Mouse (Mus musculus) hindbrain, embryonic 14.5 days (tissue): ENCODE measurements at regions not wholly inside any gene's neighbourhood (a gene's known extent, or its start where the extent isn't known, plus 50 kb on each side); places are given as distances from the start of the nearest gene placed in this dataset.
A peak's percentile ranks its signal among the peaks of the same experiment; 100 is the strongest.

ENCODE experiments used
- ATAC-seq: fragments of 200-750 bp; cut with Nextera tagmentation; 2 replicates; pipeline ENCODE4 v1.8.0; 2017; ENCODE audit warnings: moderate number of reproducible peaks, mild to moderate bottlenecking, moderate TSS enrichment, moderate library complexity; ENCODE audit not compliant: low FRiP score
- DNase-seq: peaks from one replicate; pipeline ENCODE4 v3.0.0-alpha.2; 2015; ENCODE audit warnings: low spot score
- H3K27ac ChIP-seq: fragments of 300-500 bp; sonication (generic); 2 replicates; pipeline ENCODE4 v1.5.1; 2014; ENCODE audit warnings: mild to moderate bottlenecking, moderate library complexity
- H3K27me3 ChIP-seq: fragments of 300-500 bp; sonication (generic); 2 replicates; pipeline ENCODE4 v1.6.1; 2014; ENCODE audit warnings: mild to moderate bottlenecking, low read length, mixed read lengths; ENCODE audit not compliant: control insufficient read depth, insufficient read depth
- H3K36me3 ChIP-seq: fragments of 300-500 bp; sonication (generic); replicated peaks from 2 replicates; pipeline ENCODE4 v1.6.1; 2014; ENCODE audit not compliant: control insufficient read depth, insufficient read depth
- H3K4me1 ChIP-seq: fragments of 300-500 bp; sonication (generic); replicated peaks from 2 replicates; pipeline ENCODE4 v1.6.1; 2014; ENCODE audit warnings: antibody characterized with exemption, low read length, mixed read lengths; ENCODE audit not compliant: control insufficient read depth, insufficient read depth
- H3K4me2 ChIP-seq: fragments of 300-500 bp; sonication (generic); replicated peaks from 2 replicates; pipeline ENCODE4 v1.6.1; 2014; ENCODE audit warnings: mild to moderate bottlenecking, moderate library complexity
- H3K4me3 ChIP-seq: fragments of 300-500 bp; sonication (generic); replicated peaks from 2 replicates; pipeline ENCODE4 v1.5.1; 2014; ENCODE audit warnings: mild to moderate bottlenecking, low read length
- H3K9ac ChIP-seq: fragments of 300-500 bp; sonication (generic); 2 replicates; pipeline ENCODE4 v1.6.1; 2014
- H3K9me3 ChIP-seq: fragments of 300-500 bp; sonication (generic); 2 replicates; pipeline ENCODE4 v1.6.1; 2016; ENCODE audit warnings: low read length; ENCODE audit not compliant: control insufficient read depth
- WGBS: fragments of 180-500 bp; shearing (Covaris S2); extraction: QIAGEN DNeasy Blood & Tissue Kit; methylation state at CpG from one replicate; pipeline ENCODE4 v1.1.7; 2014; 5-methylcytosine and 5-hydroxymethylcytosine counted together

DNA sequence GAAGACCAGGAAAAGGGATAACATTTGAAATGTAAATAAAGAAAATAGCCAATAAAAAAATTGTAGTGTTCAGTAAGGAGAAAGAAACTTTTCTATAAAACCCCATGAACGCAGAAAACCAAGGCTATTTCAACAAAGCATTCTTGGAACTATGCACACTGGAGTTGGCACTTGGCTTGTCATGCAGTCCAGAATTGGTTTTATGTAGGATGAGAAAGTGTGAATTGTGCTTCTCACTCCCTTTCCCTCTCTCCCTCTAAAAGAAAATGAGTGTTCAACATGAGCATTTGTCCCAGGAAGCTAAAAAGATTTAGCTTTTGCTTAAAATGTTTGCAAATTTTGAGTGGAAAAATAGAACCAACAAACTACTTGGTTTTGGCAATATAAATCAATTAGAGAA lies 841.6 kb upstream of the Adam24 start:
- Histone ChIP-seq H3K9ac (no peak overlapping the region), H3K4me1 (no peaks in the 10 kb centered on the region), H3K27ac (no peak overlapping the region), H3K36me3 (no peaks in the 10 kb centered on the region), H3K4me3 (no peak overlapping the region), H3K4me2 (no peak overlapping the region), H3K27me3 (no peaks in the 10 kb centered on the region), H3K9me3 (no peaks in the 10 kb centered on the region)
- WGBS: 93% methylated on average over 1 of the region's 1 CpGs
- no peak for DNase-seq
- ATAC-seq: no peak

DNA sequence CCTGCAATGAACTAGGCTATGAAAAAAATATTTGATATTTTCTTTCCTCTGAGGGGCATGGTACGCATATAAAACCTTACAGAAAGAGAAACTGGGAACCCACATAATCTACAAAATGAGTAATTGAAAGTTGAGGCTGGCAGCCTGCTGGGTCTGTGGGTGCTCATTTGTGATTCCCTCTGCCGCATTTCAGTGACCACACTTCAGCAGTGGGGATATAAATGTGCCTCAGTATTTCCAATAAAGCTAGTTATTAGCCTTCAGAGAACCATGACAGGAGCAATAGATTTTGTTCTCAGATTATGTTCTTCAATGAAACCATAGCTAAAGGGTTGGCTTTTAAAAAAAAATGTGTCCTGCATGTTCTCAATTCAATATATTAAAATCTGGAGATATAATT lies 828.0 kb upstream of the Adam24 start:
- WGBS: 81% methylated on average over 2 of the region's 2 CpGs
- no peaks in the 10 kb centered on the region for H3K27me3 ChIP-seq
- H3K36me3 ChIP-seq: no peaks in the 10 kb centered on the region
- no peak overlapping the region for H3K4me2 ChIP-seq
- no peak for DNase-seq
- H3K27ac ChIP-seq: no peak overlapping the region
- no peaks in the 10 kb centered on the region for H3K9me3 ChIP-seq
- H3K4me1 ChIP-seq: no peaks in the 10 kb centered on the region
- no peak overlapping the region for H3K9ac ChIP-seq
- no peak for ATAC-seq
- H3K4me3 ChIP-seq: no peak overlapping the region

DNA sequence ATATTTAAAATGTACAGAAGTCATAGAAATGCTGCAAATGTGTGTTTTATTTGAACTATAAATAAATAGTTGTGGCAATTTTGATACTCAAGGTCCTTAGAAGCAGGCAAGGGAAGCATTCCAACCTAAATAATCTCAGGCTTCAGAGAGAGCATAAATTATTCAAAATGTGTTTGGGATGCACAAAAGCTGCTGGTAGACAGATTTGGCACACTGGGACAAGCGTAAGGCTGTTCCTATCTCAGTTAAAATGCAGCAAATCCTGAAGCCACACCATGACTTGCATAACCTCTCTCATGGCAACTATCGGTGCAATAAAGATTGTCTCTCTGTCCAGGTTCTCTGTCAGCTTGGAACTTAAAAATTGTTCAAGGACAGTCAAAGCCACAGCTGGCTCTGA lies 812.3 kb upstream of the Adam24 start:
- Histone ChIP-seq H3K4me1 (no peaks in the 10 kb centered on the region), H3K27ac (no peak overlapping the region), H3K4me2 (no peak overlapping the region), H3K27me3 (no peaks in the 10 kb centered on the region), H3K9me3 (no peaks in the 10 kb centered on the region), H3K36me3 (no peaks in the 10 kb centered on the region), H3K9ac (no peak overlapping the region), H3K4me3 (no peak overlapping the region)
- 94% methylated on average over 2 of the region's 2 CpGs for WGBS
- no peak for ATAC-seq
- no peak for DNase-seq

DNA sequence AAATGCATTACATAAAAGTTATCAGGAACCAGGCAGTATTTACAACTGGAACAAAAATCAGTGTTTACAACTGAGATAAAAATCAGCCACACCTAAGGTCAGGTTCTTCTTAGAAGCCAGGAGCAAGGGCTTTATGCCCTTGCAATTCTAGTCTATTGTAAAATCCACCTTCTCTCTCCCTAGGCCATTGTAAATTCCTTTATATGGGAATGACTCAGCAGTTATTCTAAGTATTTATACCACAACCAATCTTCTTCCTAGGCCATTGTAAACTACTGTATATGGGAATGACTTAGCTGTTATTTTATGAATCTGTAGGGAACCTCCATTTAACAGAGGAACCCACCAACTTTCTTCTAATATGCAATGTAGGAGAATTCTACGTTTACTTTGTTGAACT lies 772.6 kb upstream of the Adam24 start:
- no peaks in the 10 kb centered on the region for H3K36me3 ChIP-seq
- 79% methylated on average over 1 of the region's 1 CpGs for WGBS
- no peaks in the 10 kb centered on the region for H3K27me3 ChIP-seq
- ATAC-seq: no peak
- no peak overlapping the region for H3K9ac ChIP-seq
- H3K4me1 ChIP-seq: no peaks in the 10 kb centered on the region
- no peak overlapping the region for H3K4me2 ChIP-seq
- no peak for DNase-seq
- H3K9me3 ChIP-seq: no peaks in the 10 kb centered on the region
- H3K4me3 ChIP-seq: no peak overlapping the region
- no peak overlapping the region for H3K27ac ChIP-seq

DNA sequence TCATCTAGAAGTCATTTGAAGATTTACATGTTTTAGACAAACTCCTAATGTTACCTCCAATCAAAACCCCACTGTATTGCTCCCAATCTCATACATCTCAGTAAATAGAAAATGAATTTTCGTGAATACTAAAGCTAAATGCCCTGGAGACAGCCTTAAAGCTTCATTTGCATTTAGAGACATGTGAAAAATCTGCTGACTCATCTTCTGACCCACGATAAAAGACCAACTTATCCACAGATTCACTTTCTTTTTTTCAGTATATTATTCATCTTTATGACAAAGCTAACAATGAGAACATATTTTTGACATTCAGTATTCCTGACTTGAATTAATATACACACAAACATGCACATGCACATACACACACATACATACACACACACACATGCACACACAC lies 762.0 kb upstream of the Adam24 start:
- Histone ChIP-seq H3K4me1 (no peaks in the 10 kb centered on the region), H3K4me2 (no peak overlapping the region), H3K4me3 (no peak overlapping the region), H3K9me3 (no peaks in the 10 kb centered on the region), H3K36me3 (no peaks in the 10 kb centered on the region), H3K27ac (no peak overlapping the region), H3K27me3 (no peaks in the 10 kb centered on the region), H3K9ac (no peak overlapping the region)
- WGBS: 55% methylated on average over 2 of the region's 2 CpGs
- DNase-seq (no peak), ATAC-seq (no peak)

DNA sequence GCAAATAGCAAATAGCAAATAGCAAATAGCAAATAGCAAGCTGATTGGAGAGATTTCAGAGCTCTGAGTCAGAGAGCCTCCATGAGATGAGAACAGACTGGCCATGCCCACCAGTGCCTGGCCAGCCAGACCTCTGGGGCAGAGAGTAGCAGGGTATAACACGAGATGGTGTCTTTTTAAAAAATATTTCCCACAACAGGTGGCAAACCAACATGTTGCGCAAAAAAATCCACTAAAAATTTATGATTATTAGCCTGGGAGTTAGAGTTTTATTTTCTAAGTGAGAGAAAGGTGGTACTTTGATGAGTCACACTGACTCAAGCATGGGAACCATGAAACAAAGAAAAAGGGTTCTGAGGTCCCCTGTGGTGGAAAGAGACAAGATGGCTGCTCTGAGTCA lies 753.5 kb upstream of the Adam24 start:
- Histone ChIP-seq H3K9me3 (no peaks in the 10 kb centered on the region), H3K27ac (no peak overlapping the region), H3K4me2 (no peak overlapping the region), H3K4me3 (no peak overlapping the region), H3K9ac (no peak overlapping the region), H3K27me3 (no peaks in the 10 kb centered on the region), H3K36me3 (no peaks in the 10 kb centered on the region), H3K4me1 (no peaks in the 10 kb centered on the region)
- ATAC-seq (no peak), DNase-seq (no peak)
- WGBS: 84% methylated on average over 2 of the region's 2 CpGs

DNA sequence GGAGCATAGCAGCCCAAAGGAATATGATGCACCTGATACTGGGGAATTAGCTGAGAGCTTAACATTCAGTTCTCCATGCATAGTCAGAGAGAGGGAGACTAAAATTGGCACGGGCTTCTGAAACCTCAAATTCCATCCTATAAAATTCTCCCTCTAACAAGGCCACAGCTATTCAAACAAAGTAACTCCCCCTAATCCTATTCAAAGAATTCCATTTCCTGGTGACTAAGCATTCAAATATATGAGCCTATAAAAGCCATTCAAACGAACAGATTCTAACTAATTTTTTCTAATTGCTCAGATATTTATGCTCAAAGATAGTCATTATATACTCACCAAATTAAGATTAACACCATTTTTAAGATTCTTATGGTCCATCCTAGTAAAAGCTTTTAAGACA lies 751.1 kb upstream of the Adam24 start:
- WGBS: 72% methylated on average over 2 of the region's 2 CpGs
- no peak overlapping the region for H3K9ac ChIP-seq
- no peaks in the 10 kb centered on the region for H3K4me1 ChIP-seq
- H3K36me3 ChIP-seq: no peaks in the 10 kb centered on the region
- H3K27ac ChIP-seq: no peak overlapping the region
- ATAC-seq: no peak
- no peaks in the 10 kb centered on the region for H3K27me3 ChIP-seq
- H3K9me3 ChIP-seq: no peaks in the 10 kb centered on the region
- no peak overlapping the region for H3K4me2 ChIP-seq
- no peak for DNase-seq
- no peak overlapping the region for H3K4me3 ChIP-seq

DNA sequence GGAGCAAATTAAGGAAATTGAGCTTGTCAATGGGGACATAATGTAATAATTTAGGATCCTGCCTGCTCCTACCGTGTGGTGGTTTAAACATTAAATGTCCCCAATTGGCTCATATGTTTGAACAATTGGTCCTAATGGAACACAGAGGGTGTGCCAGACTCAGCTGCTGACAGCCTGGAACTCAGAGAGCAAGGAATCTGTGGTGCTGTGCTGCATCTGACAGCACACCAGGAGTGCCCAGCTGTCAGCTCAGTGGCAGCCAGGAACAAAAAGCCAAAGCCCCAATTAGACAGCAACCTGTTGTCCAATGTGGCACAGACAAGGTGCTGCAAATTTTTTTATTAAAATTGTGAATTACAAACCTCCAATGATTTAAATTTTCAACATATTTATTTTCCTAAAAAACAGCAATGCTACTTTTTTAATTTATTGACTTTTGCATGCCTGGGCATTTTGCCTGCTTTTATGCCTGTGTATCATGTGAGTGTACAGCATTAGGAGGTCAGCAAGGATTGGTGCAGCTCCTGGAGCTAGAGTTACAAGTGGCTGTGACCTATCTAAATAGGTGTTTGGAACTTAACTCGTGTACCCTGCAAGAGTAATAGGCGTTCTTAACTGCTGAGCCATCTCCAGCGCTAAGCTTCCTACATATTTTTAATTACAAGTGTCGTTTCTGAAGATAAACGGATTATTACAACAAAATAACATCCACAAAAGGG lies 724.5 kb upstream of the Adam24 start:
- WGBS: 61% methylated on average over 6 of the region's 6 CpGs

DNA sequence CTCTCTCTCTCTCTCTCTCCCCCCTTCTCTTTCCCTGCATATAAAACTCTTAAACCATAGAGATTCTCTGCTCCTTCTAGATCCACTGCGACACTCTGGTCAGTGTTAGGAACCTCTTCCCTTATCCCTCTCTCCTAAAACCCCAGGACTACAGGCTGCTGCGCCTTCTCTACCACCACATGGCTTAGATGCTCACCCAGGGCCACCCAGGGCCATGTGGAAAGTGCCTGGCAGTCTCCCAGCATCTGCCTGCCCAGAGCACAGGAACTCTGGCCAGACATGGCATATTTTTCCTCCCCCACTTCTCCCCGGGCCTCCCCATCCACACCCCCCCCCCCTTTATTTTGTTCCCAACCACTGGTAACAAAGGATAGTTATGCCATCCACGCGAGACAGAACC lies 720.4 kb upstream of the Adam24 start:
- H3K9ac ChIP-seq: no peak overlapping the region
- H3K36me3 ChIP-seq: no peaks in the 10 kb centered on the region
- H3K9me3 ChIP-seq: no peaks in the 10 kb centered on the region
- H3K4me2 ChIP-seq: no peak overlapping the region
- ATAC-seq (no peak), DNase-seq (no peak)
- H3K4me3 ChIP-seq: no peak overlapping the region
- H3K27me3 ChIP-seq: no peaks in the 10 kb centered on the region
- no peak overlapping the region for H3K27ac ChIP-seq
- WGBS: 63% methylated on average over 5 of the region's 5 CpGs
- 0 out of 2 replicates have a peak, but pooled peaks cover 3% of the 10 kb centered on the region for H3K4me1 ChIP-seq

More for the DNA sequence above, 724.5 kb upstream of the Adam24 start:
- Histone ChIP-seq H3K4me1 (0 out of 2 replicates have a peak, but pooled peaks cover 3% of the 10 kb centered on the region), H3K9ac (no peak overlapping the region), H3K27me3 (no peaks in the 10 kb centered on the region), H3K9me3 (no peaks in the 10 kb centered on the region), H3K4me3 (no peak overlapping the region), H3K4me2 (no peak overlapping the region), H3K27ac (no peak overlapping the region), H3K36me3 (no peaks in the 10 kb centered on the region)
- ATAC-seq (peak; percentile 80), DNase-seq (peak; percentile 50)

DNA sequence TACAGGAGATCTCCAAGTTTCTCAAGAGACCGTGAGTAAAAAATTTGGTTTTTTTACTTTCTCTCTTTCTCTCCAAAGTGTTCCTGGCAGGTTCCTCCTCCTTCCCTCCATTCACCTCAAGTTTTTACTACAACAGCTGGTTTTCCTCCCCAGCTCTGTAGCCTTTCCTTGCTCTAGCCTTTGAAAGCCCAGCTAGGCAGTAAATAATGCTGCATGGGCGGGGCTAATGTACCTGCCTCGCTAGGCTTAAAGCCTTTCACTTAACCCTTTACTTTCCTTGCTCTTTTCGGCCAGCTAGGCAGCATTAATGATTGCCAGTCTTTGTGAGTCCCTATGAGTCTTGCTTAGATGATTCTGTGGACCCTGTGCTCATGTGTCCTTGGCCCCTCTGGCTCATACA lies 720.0 kb upstream of the Adam24 start:
- Histone ChIP-seq H3K4me1 (0 out of 2 replicates have a peak, but pooled peaks cover 3% of the 10 kb centered on the region), H3K36me3 (no peaks in the 10 kb centered on the region), H3K27me3 (no peaks in the 10 kb centered on the region), H3K9ac (no peak overlapping the region), H3K27ac (no peak overlapping the region), H3K4me3 (no peak overlapping the region), H3K9me3 (no peaks in the 10 kb centered on the region), H3K4me2 (no peak overlapping the region)
- WGBS: 51% methylated on average over 4 of the region's 4 CpGs
- ATAC-seq: no peak
- no peak for DNase-seq
